Mouse (Mus musculus) embryonic fibroblast, embryonic 13.5 days (primary cell): Measurements from ENCODE around the gene Lrrc56.

Experiments
- CTCF ChIP-seq: IDR thresholded peaks from 2 replicates; pipeline ENCODE4 v1.5.1; 2011; ENCODE audit warnings: mild to moderate bottlenecking, control low read depth, low read length, moderate library complexity, borderline replicate concordance; ENCODE audit not compliant: insufficient read depth
- POLR2A ChIP-seq: IDR thresholded peaks from 2 replicates; pipeline ENCODE4 v1.6.1; 2011; ENCODE audit warnings: low read depth, mild to moderate bottlenecking, control low read depth, low read length, moderate library complexity

DNA sequence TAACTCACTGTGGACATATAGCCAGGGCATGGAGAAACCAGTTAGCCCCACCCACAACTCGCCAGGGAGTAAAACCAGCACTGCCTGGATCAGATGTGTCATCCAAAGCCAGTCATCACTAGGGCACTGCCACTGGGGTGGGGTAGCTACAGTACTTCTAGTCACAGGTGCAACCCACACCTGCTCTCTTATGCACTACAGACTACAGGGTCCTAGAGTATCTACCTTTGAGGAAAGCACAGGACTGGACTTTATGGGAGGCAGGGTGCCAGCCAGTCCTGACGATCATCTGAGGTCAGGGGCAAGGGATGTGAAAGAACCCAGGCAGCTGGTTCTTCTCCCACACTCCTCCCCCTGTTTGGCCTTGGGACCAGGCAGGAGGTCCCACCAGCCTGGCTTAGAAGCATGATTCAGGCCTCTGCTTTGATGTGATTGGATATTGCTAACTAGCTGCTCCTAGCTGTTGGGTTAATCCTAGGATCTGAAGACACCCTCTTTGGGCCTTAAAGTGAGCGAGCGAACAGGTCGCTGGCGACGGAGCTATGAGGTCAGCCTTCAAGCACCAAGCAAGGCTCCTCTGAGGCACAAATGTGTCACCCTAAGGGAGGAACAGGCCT, 25.9 kb upstream of the Lrrc56 start:
- TF ChIP-seq CTCF, result no peak
- no peak; the same call in 1 of the 2 replicates for TF ChIP-seq POLR2A
